Mouse (Mus musculus): ENCODE measurements around the gene Ncam1. TPM values are rescaled to one million over a fixed set of nuclear protein-coding genes. Genes with fewer than 3 reads are reported as not detected.

Ncam1 gene
- polyA plus RNA-seq, 1 experiment = 6.9 TPM

DNA sequence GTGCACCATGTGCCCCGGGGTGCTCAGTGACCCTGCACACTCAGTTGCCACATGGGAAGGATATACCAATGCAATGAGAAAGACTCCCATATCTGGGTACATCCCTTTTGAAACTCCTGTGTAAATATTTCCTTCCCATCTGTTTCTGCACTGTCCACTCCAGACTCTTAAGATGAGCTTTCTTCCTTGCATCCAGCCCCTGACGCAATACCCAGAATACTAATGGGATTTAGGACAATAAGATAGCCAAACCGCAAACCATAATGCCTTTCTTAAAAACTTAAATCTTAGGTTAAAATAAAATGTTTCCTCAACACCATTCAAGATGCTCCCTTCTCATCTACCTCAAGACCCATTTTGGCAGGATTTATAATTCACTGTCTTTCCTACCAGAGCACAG is 193.4 kb downstream of the Ncam1 start:
- peaks cover 1% of the 10 kb centered on the region; the same call in 1 of the 2 replicates for H3K4me1 ChIP-seq (ENCODE audit: control insufficient read depth, insufficient read depth, low read length)
- no peak overlapping the region for H3K27ac ChIP-seq (ENCODE audit: control insufficient read depth, insufficient read depth, low read depth, low read length, poor library complexity)
- WGBS = 77% methylated on average over 3 of the region's 3 CpGs
- TF ChIP-seq CTCF (IDR thresholded peaks at IDR 0.05; ENCODE audit: control insufficient read depth, insufficient read depth, low read length) (no peak), POLR2A (IDR thresholded peaks at IDR 0.05; ENCODE audit: borderline replicate concordance, control insufficient read depth, low read depth, low read length) (no peak)
- no peak overlapping the region for H3K4me3 ChIP-seq (replicated peaks; ENCODE audit: control insufficient read depth, low read depth, low read length)

DNA sequence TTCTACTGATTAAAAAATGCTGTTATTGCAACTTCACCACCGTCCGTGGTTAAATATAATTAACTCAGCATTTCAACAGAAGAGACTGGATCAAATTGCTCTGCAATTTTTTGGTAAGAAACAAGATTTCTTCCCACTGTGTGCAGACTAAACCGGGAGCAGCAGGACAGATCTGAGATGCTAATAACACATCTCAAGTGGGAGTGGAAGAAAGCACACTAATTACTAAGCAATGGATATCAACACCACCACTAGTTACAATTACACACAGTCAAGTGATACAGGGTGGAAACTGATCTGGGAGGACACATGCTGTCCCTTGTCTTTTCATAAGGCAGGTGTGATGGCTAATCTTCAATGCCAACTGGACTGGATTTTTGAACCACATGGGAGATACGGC is 197.5 kb downstream of the Ncam1 start:
- WGBS = 72% methylated on average over 4 of the region's 4 CpGs
- TF ChIP-seq POLR2A (IDR thresholded peaks at IDR 0.05; ENCODE audit: borderline replicate concordance, control insufficient read depth, low read depth, low read length) (no peak), CTCF (IDR thresholded peaks at IDR 0.05; ENCODE audit: control insufficient read depth, insufficient read depth, low read length) (no peak)
- H3K4me3 ChIP-seq (replicated peaks; ENCODE audit: control insufficient read depth, low read depth, low read length) = no peak overlapping the region
- peaks cover 3% of the 10 kb centered on the region for H3K4me1 ChIP-seq (ENCODE audit: control insufficient read depth, insufficient read depth, low read length)
- no peak overlapping the region for H3K27ac ChIP-seq (ENCODE audit: control insufficient read depth, insufficient read depth, low read depth, low read length, poor library complexity)

DNA sequence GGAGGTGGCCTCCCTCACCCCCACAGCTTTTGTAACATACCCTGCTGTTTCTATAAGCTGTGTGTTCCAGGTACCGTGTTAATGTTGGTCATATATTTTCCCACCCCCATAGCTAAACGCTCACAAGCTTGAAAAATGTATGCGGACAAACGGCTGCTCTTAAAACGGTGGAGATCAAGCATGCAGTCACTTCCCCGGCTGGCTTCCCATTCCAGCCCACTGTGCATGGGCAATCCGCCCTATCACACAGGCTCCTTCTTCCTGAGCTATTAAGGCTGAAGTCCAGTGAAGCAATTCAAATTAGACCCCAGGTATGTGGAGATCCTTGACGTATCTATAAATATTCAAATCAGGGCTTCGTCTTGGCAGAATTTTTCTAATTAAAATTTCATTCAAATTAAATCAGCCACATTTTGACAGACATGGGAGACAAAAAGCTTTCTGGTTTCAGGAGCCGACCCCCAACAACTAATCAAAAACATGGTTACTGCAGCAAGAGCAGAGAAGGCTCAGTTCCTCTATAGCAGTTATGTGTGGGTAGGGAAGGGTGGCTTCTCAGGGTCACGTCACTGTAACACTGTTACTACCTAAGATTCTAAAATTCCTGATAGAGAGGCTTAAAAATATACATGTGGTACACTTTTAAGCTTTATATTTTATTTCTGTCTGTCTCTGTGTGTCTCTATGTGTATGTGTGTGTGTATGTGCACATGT is 202.9 kb downstream of the Ncam1 start:
- Histone ChIP-seq H3K27ac (ENCODE audit: control insufficient read depth, insufficient read depth, low read depth, low read length, poor library complexity) (no peak overlapping the region), H3K4me3 (replicated peaks; ENCODE audit: control insufficient read depth, low read depth, low read length) (no peak overlapping the region), H3K4me1 (ENCODE audit: control insufficient read depth, insufficient read depth, low read length) (peaks cover 2% of the 10 kb centered on the region)
- WGBS = 68% methylated on average over 11 of the region's 11 CpGs
- TF ChIP-seq POLR2A (IDR thresholded peaks at IDR 0.05; ENCODE audit: borderline replicate concordance, control insufficient read depth, low read depth, low read length) (no peak), CTCF (IDR thresholded peaks at IDR 0.05; ENCODE audit: control insufficient read depth, insufficient read depth, low read length) (no peak)

DNA sequence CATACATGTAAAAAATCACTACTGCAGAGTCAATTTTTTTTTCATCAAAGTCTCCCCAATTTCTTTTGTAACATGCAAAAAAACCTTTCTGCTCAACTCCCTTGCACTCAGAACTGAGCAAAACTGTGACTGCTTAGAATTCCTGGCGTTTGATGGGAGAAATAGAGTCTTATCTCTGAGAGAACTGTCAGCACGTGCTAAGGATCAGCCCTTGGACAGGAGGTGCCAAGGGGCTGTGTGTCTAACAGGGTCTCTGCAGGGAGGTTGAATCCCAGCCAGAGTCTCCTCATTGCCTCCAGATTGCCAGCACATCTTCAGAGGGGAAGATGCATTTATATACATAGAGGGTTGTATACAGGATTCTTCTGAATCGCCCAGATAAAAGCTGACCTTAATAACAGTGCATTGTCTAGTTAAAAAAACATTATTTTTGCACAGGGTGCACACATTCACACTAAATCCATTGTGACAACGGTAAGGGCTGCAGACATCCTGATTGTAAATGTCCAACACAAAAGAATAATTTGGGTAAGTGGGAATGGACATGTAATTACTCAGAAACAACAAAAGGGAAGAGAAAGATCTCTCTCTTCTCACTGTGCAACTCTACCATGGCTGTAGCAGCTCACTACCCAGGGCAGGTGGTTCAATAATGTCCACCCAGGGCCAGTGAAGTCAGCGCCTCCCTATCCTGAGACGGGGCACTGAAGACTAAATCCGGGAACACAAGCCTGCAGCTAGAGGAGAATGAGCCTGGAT is 203.7 kb downstream of the Ncam1 start:
- H3K4me3 ChIP-seq (replicated peaks; ENCODE audit: control insufficient read depth, low read depth, low read length) = no peak overlapping the region
- TF ChIP-seq POLR2A (IDR thresholded peaks at IDR 0.05; ENCODE audit: borderline replicate concordance, control insufficient read depth, low read depth, low read length) = no peak
- no peak for TF ChIP-seq CTCF (IDR thresholded peaks at IDR 0.05; ENCODE audit: control insufficient read depth, insufficient read depth, low read length)
- peaks cover 2% of the 10 kb centered on the region for H3K4me1 ChIP-seq (ENCODE audit: control insufficient read depth, insufficient read depth, low read length)
- WGBS = 61% methylated on average over 7 of the region's 7 CpGs
- no peak overlapping the region for H3K27ac ChIP-seq (ENCODE audit: control insufficient read depth, insufficient read depth, low read depth, low read length, poor library complexity)

DNA sequence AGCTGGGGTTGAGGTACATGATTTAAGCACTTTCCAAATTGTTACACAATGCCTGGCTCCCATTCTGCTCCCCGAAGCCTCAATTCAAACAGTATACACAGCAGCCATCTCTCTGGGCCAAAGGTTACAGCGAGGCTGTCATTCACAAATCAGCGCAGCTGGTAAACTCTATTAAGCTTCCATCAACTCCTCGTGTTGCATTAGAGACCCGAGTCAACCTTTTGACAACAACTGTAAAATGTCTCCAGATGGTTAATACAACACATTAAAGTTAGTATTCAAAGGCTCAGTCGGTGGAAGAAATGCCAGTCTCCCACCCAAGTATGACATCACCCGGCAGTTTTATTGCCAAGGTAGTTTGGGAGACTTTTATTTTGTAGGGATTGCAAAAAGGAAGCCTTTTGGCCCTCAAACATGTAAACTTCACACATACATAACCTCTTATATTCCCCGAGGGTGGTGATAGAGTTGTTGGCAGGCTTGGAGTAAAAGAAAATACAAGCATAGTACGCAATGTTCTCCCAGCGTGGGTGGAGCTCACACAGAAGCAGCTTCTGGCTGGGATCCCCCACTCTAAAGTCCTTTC is 204.7 kb downstream of the Ncam1 start:
- TF ChIP-seq CTCF (IDR thresholded peaks at IDR 0.05; ENCODE audit: control insufficient read depth, insufficient read depth, low read length) (no peak), POLR2A (IDR thresholded peaks at IDR 0.05; ENCODE audit: borderline replicate concordance, control insufficient read depth, low read depth, low read length) (no peak)
- H3K4me1 ChIP-seq (ENCODE audit: control insufficient read depth, insufficient read depth, low read length) = peaks cover 2% of the 10 kb centered on the region
- no peak overlapping the region for H3K4me3 ChIP-seq (replicated peaks; ENCODE audit: control insufficient read depth, low read depth, low read length)
- WGBS = 68% methylated on average over 10 of the region's 10 CpGs
- no peak overlapping the region for H3K27ac ChIP-seq (ENCODE audit: control insufficient read depth, insufficient read depth, low read depth, low read length, poor library complexity)

DNA sequence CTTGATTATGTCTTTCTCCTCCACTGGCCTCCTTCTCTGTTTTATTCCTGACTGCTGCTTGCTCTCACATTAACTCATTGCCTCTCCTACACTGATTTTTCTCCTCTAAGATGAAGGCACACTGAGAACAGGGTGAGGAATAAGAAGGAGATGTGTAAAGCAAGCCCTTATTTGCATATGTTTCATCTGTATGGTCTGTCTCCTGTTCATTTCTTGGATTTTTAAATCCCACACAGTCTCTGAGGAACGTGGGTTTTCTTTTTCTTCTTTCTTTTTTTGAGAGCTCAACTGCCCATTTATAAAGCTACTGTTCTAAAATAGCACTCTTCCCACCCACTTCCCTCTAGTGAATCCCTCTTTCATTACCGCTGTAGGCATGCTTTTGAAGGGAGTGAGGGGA is 206.7 kb downstream of the Ncam1 start:
- H3K4me1 ChIP-seq (ENCODE audit: control insufficient read depth, insufficient read depth, low read length) = no peaks in the 10 kb centered on the region
- WGBS = 61% methylated on average over 2 of the region's 2 CpGs
- no peak overlapping the region for H3K27ac ChIP-seq (ENCODE audit: control insufficient read depth, insufficient read depth, low read depth, low read length, poor library complexity)
- no peak overlapping the region for H3K4me3 ChIP-seq (replicated peaks; ENCODE audit: control insufficient read depth, low read depth, low read length)
- TF ChIP-seq POLR2A (IDR thresholded peaks at IDR 0.05; ENCODE audit: borderline replicate concordance, control insufficient read depth, low read depth, low read length) (no peak), CTCF (IDR thresholded peaks at IDR 0.05; ENCODE audit: control insufficient read depth, insufficient read depth, low read length) (no peak)

DNA sequence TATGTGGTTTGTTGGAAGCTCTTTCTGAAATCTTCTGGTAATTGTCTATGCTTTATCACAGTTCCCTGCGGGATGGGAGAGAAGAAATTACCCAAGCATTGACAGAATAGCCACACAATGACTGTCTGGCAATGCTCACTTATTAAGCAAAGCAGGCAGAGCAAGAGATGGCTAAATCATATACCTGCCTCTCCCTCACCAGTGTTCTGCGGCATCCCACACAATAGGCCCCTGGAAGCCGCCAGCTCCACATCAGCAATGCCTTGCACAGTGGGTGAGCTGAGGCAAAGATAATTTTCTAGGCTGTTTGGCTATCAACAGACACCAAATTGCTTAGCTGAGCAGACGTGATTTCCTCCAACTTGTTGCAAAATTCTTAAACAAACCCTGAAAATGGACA is 208.5 kb downstream of the Ncam1 start:
- WGBS = 75% methylated on average over 4 of the region's 4 CpGs
- no peak overlapping the region for H3K27ac ChIP-seq (ENCODE audit: control insufficient read depth, insufficient read depth, low read depth, low read length, poor library complexity)
- TF ChIP-seq POLR2A (IDR thresholded peaks at IDR 0.05; ENCODE audit: borderline replicate concordance, control insufficient read depth, low read depth, low read length) (no peak), CTCF (IDR thresholded peaks at IDR 0.05; ENCODE audit: control insufficient read depth, insufficient read depth, low read length) (no peak)

DNA sequence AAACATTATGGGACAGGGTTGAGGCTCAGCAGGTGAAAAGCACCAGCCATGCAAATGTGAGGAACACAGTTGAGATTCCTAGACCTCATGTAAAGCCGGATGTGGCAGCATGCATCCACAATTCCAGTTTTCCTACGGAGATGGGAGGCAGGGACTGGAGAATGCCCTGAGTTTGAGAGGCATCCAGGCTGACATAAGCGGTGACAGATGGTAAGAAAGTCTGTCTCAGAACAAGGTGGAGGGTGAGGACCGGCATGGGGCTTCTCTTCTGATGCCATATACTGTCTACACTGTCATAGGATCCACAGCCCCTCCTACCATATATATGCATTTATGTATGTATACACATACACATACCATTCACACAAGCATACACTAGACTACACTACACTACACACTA is 221.6 kb downstream of the Ncam1 start:
- 88% methylated on average over 4 of the region's 4 CpGs for WGBS
- H3K4me3 ChIP-seq (replicated peaks; ENCODE audit: control insufficient read depth, low read depth, low read length) = no peak overlapping the region
- no peaks in the 10 kb centered on the region for H3K4me1 ChIP-seq (ENCODE audit: control insufficient read depth, insufficient read depth, low read length)
- no peak overlapping the region for H3K27ac ChIP-seq (ENCODE audit: control insufficient read depth, insufficient read depth, low read depth, low read length, poor library complexity)
- TF ChIP-seq CTCF (IDR thresholded peaks at IDR 0.05; ENCODE audit: control insufficient read depth, insufficient read depth, low read length) = no peak
- no peak for TF ChIP-seq POLR2A (IDR thresholded peaks at IDR 0.05; ENCODE audit: borderline replicate concordance, control insufficient read depth, low read depth, low read length)

More for the DNA sequence above, 208.5 kb downstream of the Ncam1 start:
- no peaks in the 10 kb centered on the region for H3K4me1 ChIP-seq (ENCODE audit: control insufficient read depth, insufficient read depth, low read length)
- H3K4me3 ChIP-seq (replicated peaks; ENCODE audit: control insufficient read depth, low read depth, low read length) = no peak overlapping the region
